7 mouse cellular contexts compared by ENCODE assay signal in the genomic region with DNA sequence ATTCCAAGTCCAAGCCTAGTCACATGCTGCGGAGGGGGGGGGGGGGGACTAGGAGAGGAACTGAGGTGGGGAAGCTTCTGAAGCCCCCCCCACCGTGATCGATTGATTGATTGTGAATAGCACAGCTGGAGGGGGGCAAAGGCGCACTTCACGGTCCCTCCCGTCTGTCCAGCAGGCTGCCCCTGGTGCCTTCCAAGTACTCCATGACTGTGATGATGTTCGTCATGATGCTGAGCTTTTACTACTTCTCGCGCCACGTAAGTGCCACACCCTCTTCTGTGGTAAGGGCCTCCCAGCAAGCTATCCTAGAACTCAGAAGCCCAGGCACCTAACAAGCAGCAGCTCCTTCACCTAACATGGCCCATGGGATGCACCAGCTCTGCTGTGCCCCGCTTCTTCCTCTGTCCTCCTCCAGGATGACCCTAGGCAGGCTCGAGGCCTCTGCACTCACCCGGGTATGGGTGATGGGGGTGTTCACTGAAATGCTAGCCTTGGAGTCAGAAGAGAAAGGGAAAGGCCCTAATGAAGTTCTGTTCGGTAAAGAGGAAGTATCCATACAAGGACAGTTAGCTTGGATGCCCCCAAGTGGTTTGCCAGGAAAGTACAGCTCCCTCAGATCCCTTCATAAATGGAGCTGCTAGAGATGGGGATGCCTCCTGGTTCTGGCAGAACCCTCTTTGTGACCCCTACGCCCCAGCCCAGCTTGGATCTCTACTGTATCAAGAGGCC. TPM values are rescaled to one million over a fixed set of nuclear protein-coding genes. Genes with fewer than 3 reads are reported as not detected.
DNase-seq lines count a peak whose midpoint lies in the region; ATAC-seq and TF ChIP-seq lines count a peak whose summit lies in the region.

No protein-coding gene starts in this region.

- TF ChIP-seq EP300 in liver, postnatal 0 days (IDR thresholded peaks at IDR 0.05; ENCODE audit: low read depth), result no peak

- H3K4me1 ChIP-seq in forebrain, postnatal 0 days (ENCODE audit: insufficient read depth), result no peaks in the 10 kb centered on the region
- no peaks in the 10 kb centered on the region for H3K4me1 ChIP-seq in intestine, postnatal 0 days (replicated peaks; ENCODE audit: control insufficient read depth, insufficient read depth, low read length)
- H3K4me1 ChIP-seq in liver, postnatal 0 days (ENCODE audit: insufficient read depth), result 0 out of 2 replicates have a peak, but pooled peaks cover 2% of the 10 kb centered on the region

- ATAC-seq in forebrain, postnatal 0 days, result peak; percentile 72
- no peak for ATAC-seq in intestine, postnatal 0 days
- no peak for ATAC-seq in liver, postnatal 0 days

- peak; percentile 75 for TF ChIP-seq CTCF in forebrain, postnatal 0 days (IDR thresholded peaks at IDR 0.05; ENCODE audit: low read depth)
- TF ChIP-seq CTCF in intestine, postnatal 0 days (IDR thresholded peaks at IDR 0.05; ENCODE audit: low read depth), result peak; percentile 81
- TF ChIP-seq CTCF in liver, postnatal 0 days (IDR thresholded peaks at IDR 0.05; ENCODE audit: low read depth), result peak; percentile 74

- no peaks in the 10 kb centered on the region for H3K9me3 ChIP-seq in forebrain, postnatal 0 days (ENCODE audit: low read length)
- H3K9me3 ChIP-seq in intestine, postnatal 0 days (ENCODE audit: control insufficient read depth), result no peaks in the 10 kb centered on the region
- no peaks in the 10 kb centered on the region for H3K9me3 ChIP-seq in liver, postnatal 0 days (ENCODE audit: low read length)

- WGBS in forebrain, postnatal 0 days, result 77% methylated on average over 15 of the region's 15 CpGs
- WGBS in intestine, postnatal 0 days, result 81% methylated on average over 15 of the region's 15 CpGs
- WGBS in liver, postnatal 0 days (ENCODE audit: insufficient replicate concordance), result 69% methylated on average over 15 of the region's 15 CpGs

- H3K4me2 ChIP-seq in forebrain, postnatal 0 days (ENCODE audit: low read depth), result no peak overlapping the region
- no peak overlapping the region for H3K4me2 ChIP-seq in intestine, postnatal 0 days (replicated peaks; ENCODE audit: low read depth)
- H3K4me2 ChIP-seq in liver, postnatal 0 days (ENCODE audit: low read depth, low read length), result no peak overlapping the region

- no peak overlapping the region for H3K27ac ChIP-seq in forebrain, postnatal 0 days (ENCODE audit: low read depth, low read length)
- no peak overlapping the region for H3K27ac ChIP-seq in intestine, postnatal 0 days (ENCODE audit: low read depth, low read length)
- H3K27ac ChIP-seq in liver, postnatal 0 days (ENCODE audit: low read depth), result no peak overlapping the region

- peak; percentile 51 for DNase-seq in ovary, postnatal 36 days (ENCODE audit: low spot score)
- no peak for DNase-seq in ovary, postnatal 10 days (ENCODE audit: low spot score)
- DNase-seq in adrenal gland, postnatal 10 days, result peak; percentile 72
- DNase-seq in forebrain, postnatal 0 days, result peak; percentile 64
- DNase-seq in liver, postnatal 0 days, result peak; percentile 54
- DNase-seq in right cerebral cortex, adult 2 months (ENCODE audit: low spot score in 2 of 2), result peak; percentile 78 to 88

- H3K36me3 ChIP-seq in forebrain, postnatal 0 days (ENCODE audit: insufficient read depth), result peaks cover 68% of the 10 kb centered on the region
- H3K36me3 ChIP-seq in intestine, postnatal 0 days (ENCODE audit: control insufficient read depth, insufficient read depth), result peaks cover 65% of the 10 kb centered on the region
- H3K36me3 ChIP-seq in liver, postnatal 0 days (replicated peaks; ENCODE audit: insufficient read depth, low read length), result peaks cover 15% of the 10 kb centered on the region; the same call in 1 of the 2 replicates

- no peak overlapping the region for H3K9ac ChIP-seq in forebrain, postnatal 0 days
- H3K9ac ChIP-seq in intestine, postnatal 0 days (ENCODE audit: low read depth, low read length), result no peak overlapping the region
- no peak overlapping the region for H3K9ac ChIP-seq in liver, postnatal 0 days (replicated peaks)

- no peaks in the 10 kb centered on the region for H3K27me3 ChIP-seq in forebrain, postnatal 0 days (ENCODE audit: insufficient read depth, low read length)
- H3K27me3 ChIP-seq in intestine, postnatal 0 days (replicated peaks; ENCODE audit: control insufficient read depth, insufficient read depth, low read length), result no peaks in the 10 kb centered on the region
- no peaks in the 10 kb centered on the region for H3K27me3 ChIP-seq in liver, postnatal 0 days (ENCODE audit: insufficient read depth, low read length)

- H3K4me3 ChIP-seq in forebrain, postnatal 0 days (ENCODE audit: low read depth, low read length), result no peak overlapping the region
- no peak overlapping the region for H3K4me3 ChIP-seq in intestine, postnatal 0 days (ENCODE audit: low read depth, low read length)
- no peak overlapping the region for H3K4me3 ChIP-seq in liver, postnatal 0 days (ENCODE audit: low read depth, low read length)

RNA-seq across cellular contexts. Expression of gene Ptrhd1, which starts 25.3 kb away (rescaled TPM):
- 1 to 10 TPM; 6.4 to 7.0 TPM for total RNA-seq in adrenal gland, postnatal 10 days (2021)
- 5.6 and 8.4 TPM in 2 replicates for total RNA-seq in forebrain, postnatal 0 days (2014; rRNA removed)
- polyA plus RNA-seq in forebrain, postnatal 0 days (2015; fragmentation: Nextera tagmentation; extraction: Ambion mirVana), result 9.0 TPM in 2 replicates
- polyA plus RNA-seq in intestine, postnatal 0 days (2015; fragmentation: Nextera tagmentation; extraction: Ambion mirVana), result 4.7 and 4.9 TPM in 2 replicates
- polyA plus RNA-seq in liver, postnatal 0 days (2015; fragmentation: Nextera tagmentation; extraction: Ambion mirVana), result 2.7 and 2.8 TPM in 2 replicates

RNA-seq across cellular contexts. Expression of gene Cenpo, which starts 25.5 kb away (rescaled TPM):
- total RNA-seq in adrenal gland, postnatal 10 days (2021), result 10 to 100 TPM in 1 of 2 experiments, 1 to 10 TPM in 1; 9.0 to 10.8 TPM
- 5.2 and 6.7 TPM in 2 replicates for total RNA-seq in forebrain, postnatal 0 days (2014; rRNA removed)
- 4.2 and 4.9 TPM in 2 replicates for polyA plus RNA-seq in forebrain, postnatal 0 days (2015; fragmentation: Nextera tagmentation; extraction: Ambion mirVana)
- 5.2 and 5.4 TPM in 2 replicates for polyA plus RNA-seq in intestine, postnatal 0 days (2015; fragmentation: Nextera tagmentation; extraction: Ambion mirVana)
- polyA plus RNA-seq in liver, postnatal 0 days (2015; fragmentation: Nextera tagmentation; extraction: Ambion mirVana), result 3.9 and 4.7 TPM in 2 replicates
